Mouse (Mus musculus) neural tube, embryonic 15.5 days (tissue): ENCODE data around the gene Wnt16. TPM values are rescaled to one million over a fixed set of nuclear protein-coding genes. Genes with fewer than 3 reads are reported as not detected.
"Not testable (repeated sequence)": the region's sequence is repeated elsewhere in the genome, so short reads cannot be mapped to it uniquely, and the experiment has no call there.

ENCODE experiments used
- ATAC-seq: fragments of 200-750 bp; cut with Nextera tagmentation; 2 replicates; pipeline ENCODE4 v1.8.0; 2017; ENCODE audit warnings: mild to moderate bottlenecking, moderate TSS enrichment, moderate library complexity; ENCODE audit not compliant: low FRiP score
- H3K27ac ChIP-seq: fragments of 300-500 bp; sonication (generic); replicated peaks from 2 replicates; pipeline ENCODE4 v1.5.1; 2015; ENCODE audit warnings: mild to moderate bottlenecking, inconsistent platforms
- H3K27me3 ChIP-seq: fragments of 300-500 bp; sonication (generic); replicated peaks from 2 replicates; pipeline ENCODE4 v1.6.1; 2015; ENCODE audit warnings: inconsistent platforms
- H3K36me3 ChIP-seq: fragments of 300-500 bp; sonication (generic); 2 replicates; pipeline ENCODE4 v1.6.1; 2015; ENCODE audit warnings: inconsistent platforms
- H3K4me1 ChIP-seq: fragments of 300-500 bp; sonication (generic); 2 replicates; pipeline ENCODE4 v1.6.1; 2015; ENCODE audit warnings: inconsistent platforms
- H3K4me2 ChIP-seq: fragments of 300-500 bp; sonication (generic); 2 replicates; pipeline ENCODE4 v1.6.1; 2015; ENCODE audit warnings: inconsistent platforms, mild to moderate bottlenecking, moderate library complexity
- H3K4me3 ChIP-seq: fragments of 300-500 bp; sonication (generic); replicated peaks from 2 replicates; pipeline ENCODE4 v1.5.1; 2015; ENCODE audit warnings: mild to moderate bottlenecking, inconsistent platforms
- H3K9ac ChIP-seq: fragments of 300-500 bp; sonication (generic); replicated peaks from 2 replicates; pipeline ENCODE4 v1.6.1; 2015; ENCODE audit warnings: mild to moderate bottlenecking, inconsistent platforms
- H3K9me3 ChIP-seq: fragments of 300-500 bp; sonication (generic); replicated peaks from 2 replicates; pipeline ENCODE4 v1.6.1; 2016; ENCODE audit warnings: inconsistent platforms
- WGBS: fragments of 180-500 bp; shearing (Covaris S2); methylation state at CpG from one replicate; pipeline ENCODE4 v1.1.7; 2015; ENCODE audit warnings: mixed read lengths; 5-methylcytosine and 5-hydroxymethylcytosine counted together
- polyA plus RNA-seq: library from polyadenylated mRNA; unstranded; fragments of >200 nt; fragmentation: Nextera tagmentation; extraction: Ambion mirVana; gene quantifications from 2 replicates; pipeline ENCODE4 v1.2.1, GENCODE M21; 2015

The Wnt16 gene
- 0.54 and 0.88 TPM in 2 replicates for polyA plus RNA-seq

GRCm38 (mm10) chr6:22288004-22288736, at the start of gene Wnt16:
Gene Wnt16 (plus strand): TSS chr6:22288227.
- Histone ChIP-seq H3K9me3 (no peaks in the 10 kb centered on the region), H3K27me3 (peaks cover 56% of the 10 kb centered on the region), H3K27ac (no peak within 1 kb of the TSS), H3K4me1 (peaks cover 22% of the 10 kb centered on the region), H3K36me3 (no peaks in the 10 kb centered on the region), H3K4me3 (peak within 1 kb of the TSS; percentile 43), H3K9ac (peak within 1 kb of the TSS; percentile 37), H3K4me2 (peak within 1 kb of the TSS; percentile 81)
- WGBS: 1% methylated on average over 20 of the region's 20 CpGs
- peak; percentile 63 for ATAC-seq

DNA sequence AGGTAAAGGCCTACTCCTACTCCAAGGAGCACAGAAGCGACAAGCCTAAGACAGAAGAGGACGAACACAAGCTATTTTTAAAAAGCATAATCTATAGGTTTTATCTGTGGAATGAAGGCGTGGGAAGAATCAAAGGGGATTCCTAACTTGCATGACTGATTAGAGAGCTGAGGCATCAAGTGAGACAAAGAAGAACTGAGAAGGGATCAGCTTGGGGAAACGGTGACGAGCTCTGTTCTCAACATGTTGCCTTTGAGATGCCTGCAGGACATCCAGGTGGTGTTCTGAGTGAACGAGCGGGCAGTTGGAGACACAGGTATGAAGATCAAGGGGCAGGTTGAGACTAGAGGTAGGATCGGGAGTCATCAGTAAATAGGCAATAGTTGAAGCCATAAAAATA, 44.7 kb upstream of the Wnt16 start:
- H3K4me1 ChIP-seq: no peaks in the 10 kb centered on the region
- no peaks in the 10 kb centered on the region for H3K27me3 ChIP-seq
- no peak overlapping the region for H3K4me3 ChIP-seq
- H3K36me3 ChIP-seq: no peaks in the 10 kb centered on the region
- H3K9me3 ChIP-seq: no peaks in the 10 kb centered on the region
- 90% methylated on average over 8 of the region's 8 CpGs for WGBS
- no peak for ATAC-seq
- no peak overlapping the region for H3K4me2 ChIP-seq
- H3K9ac ChIP-seq: no peak overlapping the region
- H3K27ac ChIP-seq: no peak overlapping the region

DNA sequence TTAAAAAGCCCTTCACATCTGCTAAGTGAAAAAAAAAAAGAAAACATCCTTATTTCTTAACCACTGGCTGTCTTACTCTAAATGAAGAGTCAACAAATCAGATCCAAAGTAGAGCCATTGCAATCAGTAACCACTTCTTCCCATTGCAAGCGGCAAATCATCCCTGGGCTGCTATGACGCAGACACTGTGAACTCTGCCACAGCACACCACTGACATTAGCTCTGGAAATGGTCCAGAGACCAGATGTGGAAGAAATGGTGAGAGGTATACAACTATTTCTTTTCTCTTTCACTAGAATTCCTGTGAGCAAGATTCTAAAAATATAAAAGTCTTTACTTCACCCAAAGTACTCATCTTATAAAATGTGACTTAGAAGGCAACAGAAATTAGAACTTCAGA, 41.3 kb upstream of the Wnt16 start:
- ATAC-seq: no peak
- WGBS: 89% methylated on average over 2 of the region's 2 CpGs
- no peak overlapping the region for H3K9ac ChIP-seq
- no peaks in the 10 kb centered on the region for H3K4me1 ChIP-seq
- H3K36me3 ChIP-seq: no peaks in the 10 kb centered on the region
- H3K4me2 ChIP-seq: no peak overlapping the region
- H3K27ac ChIP-seq: no peak overlapping the region
- no peak overlapping the region for H3K4me3 ChIP-seq
- H3K9me3 ChIP-seq: no peaks in the 10 kb centered on the region
- H3K27me3 ChIP-seq: no peaks in the 10 kb centered on the region

DNA sequence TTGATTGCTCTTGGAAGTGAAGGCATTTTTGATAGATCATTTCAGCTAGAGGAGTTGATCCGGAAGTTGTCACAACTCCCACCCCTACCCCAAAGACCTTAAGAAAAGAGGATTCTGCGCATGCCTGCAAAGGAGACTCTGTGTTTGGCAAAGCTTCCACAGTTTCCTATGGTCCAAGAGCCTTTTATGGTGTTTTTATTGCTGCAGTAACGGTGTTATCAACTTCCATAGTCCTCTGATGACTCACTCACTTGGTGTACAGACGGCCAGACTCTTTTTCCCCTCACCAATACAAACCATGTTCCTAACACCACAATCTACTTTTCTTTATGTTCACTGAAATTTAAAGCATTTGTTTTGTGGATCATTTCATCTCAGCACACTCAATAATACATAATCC, 29.2 kb upstream of the Wnt16 start:
- ATAC-seq: no peak
- Histone ChIP-seq H3K9ac (no peak overlapping the region), H3K4me1 (no peaks in the 10 kb centered on the region), H3K36me3 (no peaks in the 10 kb centered on the region), H3K4me2 (no peak overlapping the region), H3K27ac (no peak overlapping the region), H3K27me3 (no peaks in the 10 kb centered on the region), H3K9me3 (no peaks in the 10 kb centered on the region), H3K4me3 (no peak overlapping the region)
- 55% methylated on average over 4 of the region's 4 CpGs for WGBS

DNA sequence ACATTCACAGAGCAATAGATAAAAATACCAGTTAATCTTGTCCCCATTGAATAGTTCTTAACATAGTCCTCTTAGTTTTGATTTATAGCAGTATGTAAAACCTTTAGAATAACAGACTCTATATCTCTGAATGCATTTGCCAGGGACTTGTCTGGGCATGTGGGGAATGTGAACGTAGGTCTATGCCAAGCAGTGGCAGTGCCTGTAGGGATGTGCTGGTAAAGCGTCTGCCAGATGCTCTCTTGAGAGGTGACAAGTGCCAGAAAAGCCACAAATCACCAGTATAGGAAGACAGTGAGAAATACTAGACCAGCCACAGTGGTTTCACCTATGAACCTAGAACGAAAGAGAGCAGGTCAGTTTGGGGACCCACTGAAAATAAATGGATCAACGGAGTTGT, 25.5 kb upstream of the Wnt16 start:
- no peaks in the 10 kb centered on the region for H3K36me3 ChIP-seq
- no peak overlapping the region for H3K4me2 ChIP-seq
- no peaks in the 10 kb centered on the region for H3K9me3 ChIP-seq
- no peaks in the 10 kb centered on the region for H3K27me3 ChIP-seq
- H3K4me3 ChIP-seq: no peak overlapping the region
- H3K27ac ChIP-seq: no peak overlapping the region
- H3K4me1 ChIP-seq: no peaks in the 10 kb centered on the region
- no peak for ATAC-seq
- 64% methylated on average over 4 of the region's 4 CpGs for WGBS
- H3K9ac ChIP-seq: no peak overlapping the region

GRCm38 (mm10) chr6:22264094-22264493, 23.9 kb upstream of the Wnt16 start:
- H3K9ac ChIP-seq, H3K36me3 ChIP-seq: not testable (repeated sequence)

GRCm38 (mm10) chr6:22266018-22266417, 22.0 kb upstream of the Wnt16 start:
- WGBS: 87% methylated on average over 4 of the region's 4 CpGs
- H3K36me3 ChIP-seq: no peaks in the 10 kb centered on the region
- H3K9ac ChIP-seq: no peak overlapping the region
- H3K9me3 ChIP-seq: no peaks in the 10 kb centered on the region
- H3K4me2 ChIP-seq: no peak overlapping the region
- no peak overlapping the region for H3K27ac ChIP-seq
- no peaks in the 10 kb centered on the region for H3K4me1 ChIP-seq
- ATAC-seq: no peak
- H3K27me3 ChIP-seq: no peaks in the 10 kb centered on the region
- H3K4me3 ChIP-seq: no peak overlapping the region

More at GRCm38 (mm10) chr6:22264094-22264493, 23.9 kb upstream of the Wnt16 start:
- H3K4me2 ChIP-seq, ATAC-seq, H3K27me3 ChIP-seq, H3K9me3 ChIP-seq, H3K27ac ChIP-seq, H3K4me1 ChIP-seq, H3K4me3 ChIP-seq: not testable (repeated sequence)
- WGBS: 89% methylated on average over 8 of the region's 8 CpGs

DNA sequence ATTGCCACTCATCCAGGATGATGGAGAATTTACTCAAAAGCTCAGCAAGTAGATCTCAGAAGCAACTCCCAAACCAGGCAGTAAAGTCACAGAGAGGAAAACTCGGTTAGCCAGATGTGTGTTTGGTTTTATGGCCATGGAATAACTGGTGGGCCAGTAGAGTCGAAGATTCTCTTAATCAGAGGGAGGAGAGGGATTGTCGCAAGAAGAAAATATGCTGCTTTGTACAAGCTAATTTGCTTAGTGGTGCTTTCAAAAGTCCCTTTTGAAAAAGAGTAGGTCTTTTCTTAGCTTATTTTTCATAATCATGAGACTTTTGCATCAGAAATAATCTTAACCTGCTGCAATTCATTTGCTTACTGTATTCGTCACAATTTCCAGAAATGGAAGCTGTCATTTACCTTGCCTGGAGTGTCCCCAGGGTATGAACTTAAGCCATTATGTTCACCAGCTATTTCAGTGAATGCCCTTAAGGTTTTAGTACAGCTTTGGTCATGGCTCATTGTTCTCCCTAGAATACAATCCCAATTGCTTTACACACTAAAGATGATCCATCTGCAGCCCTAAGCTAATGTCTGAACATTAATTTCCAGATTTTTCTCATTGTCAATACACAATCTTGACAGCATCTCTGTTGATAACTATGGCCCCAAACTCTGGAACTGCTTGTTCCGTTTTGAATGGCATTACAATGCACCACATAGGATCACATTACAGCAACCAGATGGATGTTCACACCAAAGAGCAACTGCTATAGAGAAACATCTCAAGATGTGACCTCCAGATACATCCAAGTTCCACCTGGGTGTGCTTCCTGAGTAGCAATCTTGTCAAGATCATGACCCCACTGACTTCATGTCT, 20.0 kb upstream of the Wnt16 start:
- Histone ChIP-seq H3K4me2 (no peak overlapping the region), H3K9ac (no peak overlapping the region), H3K4me3 (no peak overlapping the region), H3K27me3 (no peaks in the 10 kb centered on the region), H3K4me1 (no peaks in the 10 kb centered on the region), H3K27ac (no peak overlapping the region), H3K36me3 (no peaks in the 10 kb centered on the region), H3K9me3 (no peaks in the 10 kb centered on the region)
- WGBS: 65% methylated on average over 5 of the region's 5 CpGs
- no peak for ATAC-seq

DNA sequence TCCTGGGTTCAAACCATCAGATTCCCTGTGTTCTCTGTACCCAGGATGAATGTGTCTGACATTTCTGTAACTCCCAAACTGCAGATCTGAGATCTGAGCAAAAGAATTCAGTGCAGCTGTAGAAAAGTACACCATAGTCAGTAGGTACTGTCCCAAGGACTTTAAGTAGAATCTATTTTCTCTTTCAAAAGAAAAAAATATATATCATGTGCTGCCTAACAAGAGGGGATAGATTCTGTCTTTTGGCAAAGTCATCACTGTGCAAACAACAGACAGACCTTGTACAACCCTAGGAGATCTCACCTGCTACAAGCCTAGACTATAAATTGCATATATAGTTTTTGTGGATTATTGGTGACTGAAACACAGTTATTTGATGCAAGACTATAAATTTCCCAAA, 19.4 kb upstream of the Wnt16 start:
- Histone ChIP-seq H3K27ac (no peak overlapping the region), H3K4me3 (no peak overlapping the region), H3K4me1 (no peaks in the 10 kb centered on the region), H3K9me3 (no peaks in the 10 kb centered on the region), H3K9ac (no peak overlapping the region), H3K27me3 (no peaks in the 10 kb centered on the region), H3K4me2 (no peak overlapping the region), H3K36me3 (no peaks in the 10 kb centered on the region)
- ATAC-seq: no peak

- H3K9me3 ChIP-seq: no peaks in the 10 kb centered on the region
- 79% methylated on average over 8 of the region's 8 CpGs for WGBS
Observed at GRCm38 (mm10) chr6:22269840-22270521, 18.0 kb upstream of the Wnt16 start.

GRCm38 (mm10) chr6:22277941-22278340, 10.1 kb upstream of the Wnt16 start:
- H3K4me1 ChIP-seq: peaks cover 6% of the 10 kb centered on the region; the same call in 1 of the 2 replicates
- no peak overlapping the region for H3K9ac ChIP-seq
- H3K36me3 ChIP-seq: no peaks in the 10 kb centered on the region
- H3K4me3 ChIP-seq: no peak overlapping the region
- no peaks in the 10 kb centered on the region for H3K27me3 ChIP-seq
- WGBS: 93% methylated on average over 3 of the region's 3 CpGs
- no peak overlapping the region for H3K27ac ChIP-seq
- no peaks in the 10 kb centered on the region for H3K9me3 ChIP-seq
- ATAC-seq: no peak
- H3K4me2 ChIP-seq: no peak overlapping the region

More at GRCm38 (mm10) chr6:22269840-22270521, 18.0 kb upstream of the Wnt16 start:
- no peak overlapping the region for H3K27ac ChIP-seq
- H3K9ac ChIP-seq: no peak overlapping the region
- H3K4me1 ChIP-seq: no peaks in the 10 kb centered on the region
- no peak overlapping the region for H3K4me3 ChIP-seq
- H3K36me3 ChIP-seq: no peaks in the 10 kb centered on the region
- ATAC-seq: no peak
- H3K27me3 ChIP-seq: no peaks in the 10 kb centered on the region
- no peak overlapping the region for H3K4me2 ChIP-seq
